Mouse (Mus musculus): ENCODE results near the gene Th.

Th gene

GRCm38 (mm10) chr7:142931028-142931427, at the start of gene Th:
Th (minus strand) TSS chr7:142931128.
- no peak for DNase-seq

GRCm38 (mm10) chr7:142968809-142969511, 38.0 kb upstream of the Th start, which contains the start of gene Ascl2:
Ascl2 (minus strand) TSS chr7:142969264.
- DNase-seq, result peak; percentile 66 to 71

- peak; percentile 71 to 77 for DNase-seq
Observed at GRCm38 (mm10) chr7:142967884-142968808, 37.2 kb upstream of the Th start.

- peak; percentile 15 to 19 for DNase-seq
Observed at GRCm38 (mm10) chr7:142967414-142967883, 36.5 kb upstream of the Th start.

GRCm38 (mm10) chr7:142959752-142960151, 28.8 kb upstream of the Th start:
- DNase-seq, result no peak

GRCm38 (mm10) chr7:142958817-142959216, 27.9 kb upstream of the Th start:
- DNase-seq, result no peak

GRCm38 (mm10) chr7:142956018-142956417, 25.1 kb upstream of the Th start:
- no peak for DNase-seq

GRCm38 (mm10) chr7:142949568-142949967, 18.6 kb upstream of the Th start:
- no peak for DNase-seq

- DNase-seq, result no peak
Observed at GRCm38 (mm10) chr7:142937631-142938030, 6.7 kb upstream of the Th start.

- no peak for DNase-seq
Observed at GRCm38 (mm10) chr7:142935708-142936107, 4.8 kb upstream of the Th start.

GRCm38 (mm10) chr7:142932469-142932868, 1.5 kb upstream of the Th start:
- no peak for DNase-seq

- no peak for DNase-seq
Observed at GRCm38 (mm10) chr7:142929516-142929915, 1.4 kb downstream of the Th start.

- DNase-seq, result no peak
Observed at GRCm38 (mm10) chr7:142927293-142927692, 3.6 kb downstream of the Th start.

- DNase-seq, result peak; percentile 87 to 92
Observed at GRCm38 (mm10) chr7:142918641-142919628, 12.0 kb downstream of the Th start.

GRCm38 (mm10) chr7:142917659-142918058, 13.3 kb downstream of the Th start:
- peak in 1 of 2 experiments; percentile 28 for DNase-seq

GRCm38 (mm10) chr7:142916178-142916577, 14.8 kb downstream of the Th start:
- peak; percentile 94 to 95 for DNase-seq

GRCm38 (mm10) chr7:142911682-142912081, 19.2 kb downstream of the Th start:
- no peak for DNase-seq

GRCm38 (mm10) chr7:142910104-142910503, 20.8 kb downstream of the Th start:
- no peak for DNase-seq

GRCm38 (mm10) chr7:142909622-142910021, 21.3 kb downstream of the Th start:
- no peak for DNase-seq

- DNase-seq, result no peak
Observed at GRCm38 (mm10) chr7:142905606-142906005, 25.3 kb downstream of the Th start.

- no peak for DNase-seq
Observed at GRCm38 (mm10) chr7:142904331-142904730, 26.6 kb downstream of the Th start.

GRCm38 (mm10) chr7:142902931-142903330, 28.0 kb downstream of the Th start:
- peak; percentile 38 to 54 for DNase-seq

All from cerebellum, postnatal 10 days (tissue).